Mouse (Mus musculus) leukemia stem cell, adult 10-12 weeks (primary cell): Measurements from ENCODE around the gene Srsf4. TPM values are rescaled to one million over a fixed set of nuclear protein-coding genes. Genes with fewer than 3 reads are reported as not detected.

Experiments
- polyA plus RNA-seq: library from polyadenylated mRNA; stranded (reverse); fragments of >175 nt; gene quantifications from 2 replicates; pipeline ENCODE4 v1.2.3, GENCODE M21; 2012; ENCODE audit warnings: low replicate concordance

Gene Srsf4
- 113 and 191 TPM in 2 replicates for polyA plus RNA-seq

DNA sequence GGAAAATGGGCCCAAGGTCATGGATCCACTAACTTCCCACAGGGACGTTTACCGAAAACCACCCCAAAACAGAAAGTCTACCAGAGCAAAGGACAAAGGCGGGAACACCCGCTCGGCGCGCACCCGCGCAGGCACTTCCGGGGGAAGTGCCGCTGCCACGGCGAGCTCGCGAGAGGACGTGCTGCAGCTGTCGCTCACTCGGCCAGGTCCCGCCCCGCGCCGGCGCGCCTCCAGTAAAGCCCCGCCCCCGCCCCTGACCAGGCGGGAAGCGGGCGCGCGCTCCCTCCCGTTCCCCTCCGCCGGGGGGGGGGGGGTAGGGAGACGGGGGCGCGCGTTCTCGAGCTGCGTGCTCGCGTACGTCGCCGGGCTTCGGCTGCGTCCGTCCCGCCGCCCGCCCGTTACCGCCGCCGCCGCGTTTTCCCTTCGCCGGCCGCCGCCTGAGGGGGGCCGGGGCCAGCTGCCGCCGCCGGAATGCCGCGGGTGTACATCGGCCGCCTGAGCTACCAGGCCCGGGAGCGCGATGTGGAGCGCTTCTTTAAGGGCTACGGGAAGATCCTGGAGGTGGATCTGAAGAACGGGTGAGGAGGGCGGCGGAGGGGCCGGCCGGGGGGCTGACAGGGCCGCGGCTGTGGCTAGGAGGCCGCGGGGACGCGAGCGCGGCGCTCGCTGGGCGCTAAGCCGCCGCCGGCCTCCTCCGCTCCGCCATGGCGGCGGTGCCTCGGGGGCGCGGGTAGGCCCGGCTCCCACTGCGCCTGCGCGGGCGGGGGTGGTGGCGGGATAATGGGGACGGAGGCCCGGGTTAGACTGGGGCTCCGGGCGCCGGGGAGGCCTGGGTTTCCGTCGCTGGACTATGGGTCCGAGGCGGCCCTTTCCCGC lies at the start of gene Srsf4:
TSS of gene Srsf4 (plus strand) at position 325 of the 876 bp plus-strand sequence.

DNA sequence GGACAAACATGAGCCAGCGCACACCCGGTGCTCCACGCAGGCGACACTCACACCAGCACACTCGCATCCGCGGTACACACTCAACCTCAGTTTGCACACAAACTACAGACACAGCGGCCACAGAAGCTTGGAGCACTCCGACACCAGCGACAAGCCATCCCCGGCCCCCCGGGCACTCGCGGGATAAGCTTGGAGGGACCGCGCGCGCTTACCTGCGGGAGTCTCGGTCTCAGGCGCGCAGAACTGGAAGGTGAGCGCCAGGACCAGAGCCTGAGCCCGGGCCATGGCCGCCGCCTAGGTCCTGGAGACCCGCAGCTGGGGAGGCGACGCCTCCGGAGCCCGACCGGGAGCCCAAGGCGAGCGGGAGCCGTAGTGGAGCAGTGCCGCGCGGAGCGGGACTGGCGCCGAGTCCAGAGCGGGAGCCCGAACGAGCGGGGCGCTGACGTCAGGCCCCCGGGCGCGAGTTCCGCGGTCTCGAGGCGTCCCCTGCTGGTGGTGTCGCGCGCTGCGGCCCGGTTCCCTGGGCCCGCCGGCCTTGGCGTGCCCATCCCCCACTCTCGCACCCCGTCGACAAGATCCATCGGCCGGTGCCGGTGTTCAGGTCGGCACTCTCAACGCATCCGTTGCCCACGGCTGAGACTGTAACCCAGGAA lies 35.4 kb upstream of the Srsf4 start, which contains the start of gene Ptpru:
TSS of gene Ptpru (minus strand) at position 417 of the 653 bp plus-strand sequence.

DNA sequence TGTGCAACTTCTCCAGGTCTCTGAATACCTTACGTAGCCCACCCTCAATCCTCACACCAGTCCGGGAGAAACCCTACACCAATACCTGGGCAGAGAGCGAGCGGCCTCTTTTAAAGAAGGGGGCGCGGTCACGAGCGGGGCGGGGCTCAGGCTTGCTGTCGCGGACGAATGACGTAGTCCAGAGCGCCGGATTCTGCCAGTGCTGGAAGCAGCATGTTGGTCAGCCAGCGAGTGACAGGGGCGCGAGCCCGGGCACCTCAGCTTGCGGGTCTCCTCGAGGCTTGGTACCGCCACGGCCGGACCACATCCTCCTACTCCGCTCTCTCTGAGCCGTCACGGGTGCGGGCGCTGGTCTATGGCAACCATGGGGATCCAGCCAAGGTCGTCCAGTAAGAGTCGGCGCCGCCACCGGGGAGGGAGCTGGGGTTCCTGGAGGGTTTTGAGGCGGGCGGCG lies 30.1 kb upstream of the Srsf4 start, which contains the start of gene Mecr:
TSS of gene Mecr (plus strand) at position 181 of the 454 bp plus-strand sequence.

DNA sequence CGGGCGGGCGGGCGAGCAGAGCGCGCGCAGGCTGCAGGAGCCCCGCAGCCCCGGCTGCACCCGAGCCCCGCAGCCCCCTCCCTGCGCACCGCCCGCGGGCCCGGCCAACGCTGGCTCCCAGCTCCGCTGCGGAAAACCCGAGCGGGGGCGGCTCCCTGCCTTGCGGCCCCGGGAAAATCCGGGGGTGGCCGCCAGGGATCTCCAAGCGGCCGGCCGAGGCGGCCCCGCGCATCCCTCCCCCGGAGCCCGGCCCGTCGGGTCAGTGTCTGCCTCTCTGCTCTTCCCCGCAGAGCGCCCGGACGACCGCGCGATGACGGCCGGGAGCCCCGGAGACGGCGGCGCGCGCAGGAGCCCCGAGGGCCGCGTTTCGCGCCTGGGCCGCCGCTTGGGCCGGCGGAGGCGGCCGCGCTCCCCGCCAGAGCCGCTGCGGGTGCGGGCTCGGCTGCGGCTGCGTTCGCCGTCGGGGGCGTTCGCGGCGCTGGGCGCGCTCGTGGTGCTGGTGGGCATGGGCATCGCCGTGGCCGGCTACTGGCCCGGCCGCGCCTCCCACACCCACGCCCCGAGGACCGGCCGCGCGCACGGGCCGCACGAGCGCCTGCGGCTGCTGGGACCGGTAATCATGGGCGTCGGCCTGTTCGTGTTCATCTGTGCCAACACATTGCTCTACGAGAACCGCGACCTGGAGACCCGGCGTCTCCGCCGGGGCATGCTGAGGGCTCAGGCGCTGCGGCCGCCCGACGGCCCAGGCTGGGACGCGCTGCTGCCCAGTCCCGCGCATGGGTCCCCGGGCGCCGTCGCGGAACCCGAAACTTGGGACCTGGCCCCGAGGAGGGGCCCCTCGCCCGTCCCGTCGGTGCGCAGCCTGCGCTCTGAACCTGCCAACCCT lies 48.3 kb downstream of the Srsf4 start, which contains the start of gene Tmem200b:
TSS of gene Tmem200b (plus strand) at position 311 of the 886 bp plus-strand sequence.

Other genes with a start within 250 kb of the Srsf4 start
- gene Ptpru, start 35.3 kb upstream of the Srsf4 start, polyA plus RNA-seq = 0.09 and 0.10 TPM in 2 replicates
- 14.3 and 25.0 TPM in 2 replicates for gene Mecr, start 30.1 kb upstream of the Srsf4 start, polyA plus RNA-seq
- 0.13 and 0.51 TPM in 2 replicates for gene Tmem200b, start 48.2 kb downstream of the Srsf4 start, polyA plus RNA-seq
- 0.10 and 0.44 TPM in 2 replicates for gene Gm10300, start 201.1 kb downstream of the Srsf4 start, polyA plus RNA-seq
- 86.5 and 149 TPM in 2 replicates for gene Epb41, start 201.7 kb downstream of the Srsf4 start, polyA plus RNA-seq